Mouse (Mus musculus) c-Kit-positive CD71-negative TER-119-negative erythroid progenitor cells, embryonic 14.5 days (primary cell): ENCODE measurements around the gene Afg1l.
A peak's percentile ranks its signal among the peaks of the same experiment; 100 is the strongest.

Experiments
- DNase-seq: peaks from one replicate; pipeline ENCODE4 v3.0.0-alpha.2; 2013; ENCODE audit warnings: low read depth

Gene Afg1l

DNA sequence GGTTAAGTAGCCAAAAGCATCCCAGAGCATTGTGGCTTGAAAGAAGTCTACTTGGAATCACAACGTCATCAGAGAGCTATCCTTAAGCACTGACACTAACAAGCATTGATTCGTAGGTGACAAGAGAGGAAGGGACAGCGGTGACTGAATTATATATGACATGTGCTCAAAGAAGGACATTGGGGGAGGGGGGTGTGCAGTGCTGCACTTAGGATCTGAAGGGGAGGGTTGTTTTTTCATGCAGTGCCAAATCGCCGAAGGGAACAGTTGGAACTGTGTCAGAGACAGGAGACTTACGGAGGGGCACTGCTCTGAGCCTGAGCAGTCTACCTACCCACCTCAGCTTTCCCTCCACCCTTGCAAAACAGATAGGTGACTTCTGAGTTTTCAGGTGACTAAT, 94.7 kb downstream of the Afg1l start:
- DNase-seq: no peak

DNA sequence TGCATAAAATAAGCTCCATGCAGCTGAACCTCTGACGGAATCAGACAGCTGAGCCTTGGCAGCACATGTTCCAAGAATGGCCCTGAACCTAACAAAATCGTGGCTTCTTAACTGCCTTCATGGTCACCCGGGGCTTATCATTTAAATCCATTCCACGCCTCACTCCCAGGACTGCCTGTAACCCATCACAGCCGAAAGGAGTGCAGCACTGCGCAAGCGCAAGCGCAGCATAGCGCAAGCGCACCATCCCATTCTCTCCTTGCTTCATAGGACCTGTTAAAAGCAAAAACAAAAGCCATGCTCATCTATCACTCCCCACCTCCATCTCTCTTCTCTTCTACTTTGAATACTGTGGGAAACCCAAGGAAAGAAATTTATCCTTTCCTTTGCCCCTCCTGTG, 114.1 kb downstream of the Afg1l start:
- DNase-seq: no peak

- no peak for DNase-seq
These were observed 122.4 kb downstream of the Afg1l start for GRCm38 (mm10) chr10:42355980-42356379.

- DNase-seq: no peak
These were observed 130.4 kb downstream of the Afg1l start for GRCm38 (mm10) chr10:42347986-42348385.

GRCm38 (mm10) chr10:42347127-42347526, 131.2 kb downstream of the Afg1l start:
- no peak for DNase-seq

DNA sequence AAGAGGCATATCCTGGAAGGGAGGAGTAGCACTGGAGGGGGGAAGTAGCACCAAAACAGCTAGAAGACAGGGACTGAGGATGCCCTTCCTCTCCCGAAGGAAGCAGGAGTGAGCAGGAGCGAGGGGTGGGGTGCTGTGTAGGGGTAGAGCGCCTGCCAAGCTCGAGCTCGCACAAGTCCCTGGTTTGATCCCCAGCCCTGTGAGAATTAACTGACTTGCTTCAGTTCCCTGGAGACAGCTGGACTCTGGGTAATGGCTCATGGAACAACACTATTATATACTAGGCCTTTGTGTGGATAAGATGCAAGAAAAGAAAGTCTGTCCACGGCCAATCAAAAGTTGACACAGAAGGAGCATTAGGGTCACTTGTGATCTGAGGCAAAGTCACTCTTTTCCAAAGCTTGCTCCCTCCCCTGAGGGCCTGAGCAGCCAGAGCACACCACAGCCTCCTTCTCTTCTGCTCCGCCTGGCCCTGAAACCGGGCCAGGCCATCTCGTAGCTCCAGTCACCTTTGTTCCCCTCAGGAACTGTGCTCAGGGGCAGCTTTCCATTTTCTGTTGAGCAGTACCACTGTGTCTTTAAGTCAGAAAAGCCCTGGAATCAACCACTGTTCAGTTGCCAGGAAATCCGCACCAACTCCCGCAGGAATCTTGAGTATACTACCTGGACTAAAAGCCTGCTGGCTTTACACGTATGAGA, 132.0 kb downstream of the Afg1l start:
- DNase-seq: no peak

DNA sequence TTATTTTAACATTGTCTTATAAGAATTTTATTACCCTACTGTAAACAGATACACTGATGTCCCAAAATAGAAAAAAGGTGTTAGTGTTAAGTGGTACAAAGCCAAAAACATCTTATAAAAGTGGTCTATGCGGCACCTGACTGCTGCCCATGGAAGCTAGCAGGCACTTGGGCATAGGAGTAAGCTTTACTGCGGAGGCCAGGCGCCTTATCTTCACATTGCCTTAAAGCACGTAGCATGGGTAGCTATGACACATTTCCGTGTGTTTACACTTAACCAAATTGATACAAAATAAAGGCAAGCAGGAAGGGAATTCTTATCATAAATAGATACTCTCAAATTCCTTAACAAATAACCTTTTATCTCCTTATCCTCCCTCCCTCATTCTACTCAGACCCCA, 135.7 kb downstream of the Afg1l start:
- no peak for DNase-seq

GRCm38 (mm10) chr10:42341815-42342457, 136.4 kb downstream of the Afg1l start:
- no peak for DNase-seq

- no peak for DNase-seq
These were observed 138.0 kb downstream of the Afg1l start for GRCm38 (mm10) chr10:42340426-42340793.

GRCm38 (mm10) chr10:42339773-42340425, 138.5 kb downstream of the Afg1l start:
- no peak for DNase-seq

DNA sequence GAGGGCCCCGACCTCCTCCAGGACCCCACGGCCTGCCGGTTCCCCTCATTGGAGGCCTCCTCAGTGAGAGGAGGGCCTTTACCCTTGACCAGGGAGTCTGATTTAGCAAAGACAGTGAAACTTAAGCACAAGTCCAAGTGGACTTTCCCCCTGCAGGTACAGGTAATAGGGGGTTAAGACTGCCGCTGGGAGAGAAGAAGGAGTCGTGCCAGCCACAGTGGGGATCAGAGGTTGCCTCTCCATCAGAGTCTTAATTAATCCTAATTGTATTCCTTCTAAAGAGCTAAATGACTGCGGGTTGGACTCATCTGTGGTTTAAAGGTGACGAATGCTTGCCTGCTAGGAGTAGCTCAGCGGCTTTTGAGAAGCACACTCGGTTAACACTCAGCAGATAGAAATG, 139.9 kb downstream of the Afg1l start:
- DNase-seq: no peak

DNA sequence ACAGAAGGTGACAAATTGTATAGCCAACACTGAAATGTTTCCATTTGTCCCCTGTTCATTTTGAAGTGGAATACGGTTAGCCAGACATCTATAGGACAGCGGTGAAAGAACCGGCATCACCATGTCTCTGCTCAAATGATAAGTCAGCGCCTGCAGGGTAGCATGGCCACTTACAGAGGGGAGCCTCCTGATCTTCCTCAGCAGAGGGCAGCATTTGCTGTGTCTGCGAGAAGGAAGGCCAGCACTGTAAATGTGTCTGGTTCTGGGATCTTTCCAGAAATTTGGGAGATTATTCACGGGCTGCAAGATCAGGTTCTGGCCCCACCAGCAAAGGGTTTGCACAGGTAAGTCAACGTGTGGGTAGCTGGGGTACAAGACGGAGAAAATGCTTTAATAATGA, 150.8 kb downstream of the Afg1l start:
- no peak for DNase-seq

GRCm38 (mm10) chr10:42325305-42325704, 153.1 kb downstream of the Afg1l start:
- no peak for DNase-seq

GRCm38 (mm10) chr10:42323978-42324377, 154.4 kb downstream of the Afg1l start:
- no peak for DNase-seq

DNA sequence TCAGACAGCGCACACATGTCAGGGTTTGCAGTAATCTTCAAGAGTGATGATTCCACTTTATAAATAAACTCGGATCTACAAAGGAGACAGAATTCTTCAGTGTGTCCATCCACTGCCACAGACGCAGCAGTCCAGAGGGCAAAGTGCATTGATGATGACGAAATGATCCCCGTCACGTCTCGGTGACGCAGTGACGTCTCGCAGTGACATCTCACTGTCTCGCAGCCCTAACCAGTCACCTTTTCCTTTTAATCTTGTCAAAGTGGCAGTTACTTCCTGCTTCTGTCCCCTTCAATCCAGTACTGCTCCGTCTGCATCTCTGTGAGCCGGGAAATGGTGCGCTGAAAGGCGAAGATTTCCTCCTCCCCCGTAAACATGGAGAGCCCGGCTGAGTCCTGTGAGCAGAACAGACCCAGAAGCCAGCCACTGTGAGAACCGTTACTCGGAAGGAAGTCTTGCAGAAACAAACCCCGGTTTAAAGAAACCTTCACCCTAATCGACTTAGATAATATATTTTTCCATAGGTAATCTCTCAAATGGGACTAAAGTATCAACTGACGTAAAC, 165.1 kb downstream of the Afg1l start:
- DNase-seq: no peak

GRCm38 (mm10) chr10:42312557-42312956, 165.8 kb downstream of the Afg1l start:
- DNase-seq: no peak

GRCm38 (mm10) chr10:42308687-42308987, 169.7 kb downstream of the Afg1l start:
- DNase-seq: no peak

DNA sequence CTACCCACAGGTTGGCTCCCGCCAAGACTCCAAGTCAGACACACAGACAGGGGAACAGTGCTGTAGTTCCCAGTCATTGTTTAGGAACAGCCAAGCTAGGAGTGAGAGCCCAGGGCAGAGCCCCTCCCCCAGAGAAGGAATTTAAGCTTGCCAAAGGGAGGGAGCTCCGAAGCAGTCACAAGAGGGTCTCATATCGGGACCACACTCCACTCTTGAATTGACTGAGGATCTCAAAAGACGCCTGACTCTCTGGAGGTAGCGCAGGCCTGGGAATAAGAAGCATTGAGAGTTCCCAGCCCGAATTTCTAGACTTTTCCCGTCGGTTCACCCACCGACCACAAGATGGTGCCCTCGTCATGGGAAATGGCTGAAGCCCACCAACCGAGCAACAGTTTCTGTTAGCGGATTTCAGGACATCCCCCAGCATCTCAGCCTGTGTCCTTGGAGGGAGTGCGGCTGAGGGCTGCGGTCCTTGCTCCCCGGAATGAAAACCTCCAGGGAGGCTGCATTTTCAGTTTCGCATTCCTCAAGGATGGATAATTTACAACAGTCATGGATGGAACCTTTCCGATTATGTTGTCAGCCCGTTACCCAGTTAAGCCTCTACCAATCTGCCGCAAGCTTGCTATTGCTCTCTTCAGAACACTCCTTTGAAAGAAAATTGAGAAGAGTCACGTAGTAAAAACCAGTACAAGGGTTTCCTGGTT, 170.2 kb downstream of the Afg1l start:
- peak; percentile 52 for DNase-seq

DNA sequence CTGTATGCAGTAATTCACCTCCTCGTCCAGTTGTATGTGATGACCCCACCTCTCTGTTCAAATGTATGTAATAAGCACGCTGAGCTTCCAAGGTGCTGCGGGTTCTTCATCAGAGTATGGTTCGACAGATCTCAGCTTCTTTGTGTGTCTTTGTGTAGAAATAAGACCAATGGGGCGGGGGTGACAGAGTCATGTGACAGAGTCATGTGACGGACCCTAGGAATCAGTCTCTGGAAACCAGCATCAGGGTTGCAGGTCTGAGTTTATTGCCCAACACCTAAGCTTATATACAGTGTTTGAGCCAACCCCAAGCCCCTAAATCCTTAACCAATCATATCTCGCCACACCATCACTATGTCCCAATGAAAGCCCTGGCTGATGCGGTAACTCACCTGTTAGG, 171.9 kb downstream of the Afg1l start:
- DNase-seq: no peak

GRCm38 (mm10) chr10:42300805-42301204, 177.6 kb downstream of the Afg1l start:
- no peak for DNase-seq

- DNase-seq: no peak
These were observed 178.4 kb downstream of the Afg1l start for GRCm38 (mm10) chr10:42299967-42300366.

DNA sequence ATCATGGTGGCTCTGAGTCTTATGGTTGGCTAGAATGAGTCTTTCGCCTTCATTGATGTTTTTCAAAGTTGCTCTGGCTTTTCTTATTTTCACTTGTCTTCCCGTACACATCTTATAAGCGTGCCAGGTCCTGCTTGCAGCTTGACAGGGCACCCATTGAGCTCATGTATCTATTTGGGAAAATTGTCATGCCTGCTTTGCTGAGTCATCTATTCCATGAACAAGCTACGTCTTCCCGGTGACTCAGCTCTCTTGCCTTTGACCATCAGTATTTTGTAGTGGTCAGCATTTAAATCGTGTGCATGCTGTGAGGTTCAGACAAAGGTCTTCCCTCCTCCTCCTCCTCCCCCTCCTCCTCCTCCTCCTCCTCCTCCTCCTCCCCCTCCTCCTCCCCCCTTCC, 178.9 kb downstream of the Afg1l start:
- no peak for DNase-seq

- DNase-seq: no peak
These were observed 180.4 kb downstream of the Afg1l start for GRCm38 (mm10) chr10:42297954-42298353.
